Mouse (Mus musculus): ENCODE measurements around the gene Tmco3. TPM values are rescaled to one million over a fixed set of nuclear protein-coding genes. Genes with fewer than 3 reads are reported as not detected.

The Tmco3 gene
- polyA plus RNA-seq, 1 experiment from 2014 or later: 34.9 TPM

Other genes with a start within 250 kb of the Tmco3 start
- 3.5 and 3.8 TPM in 2 replicates for gene Proz, start 227.3 kb upstream of the Tmco3 start, polyA plus RNA-seq (2015; fragmentation: Nextera tagmentation; extraction: Ambion mirVana)
- gene Pcid2, start 182.7 kb upstream of the Tmco3 start, polyA plus RNA-seq (2015; fragmentation: Nextera tagmentation; extraction: Ambion mirVana): 31.3 and 32.0 TPM in 2 replicates
- 93.5 and 101 TPM in 2 replicates for gene Cul4a, start 182.6 kb upstream of the Tmco3 start, polyA plus RNA-seq (2015; fragmentation: Nextera tagmentation; extraction: Ambion mirVana)
- 241 and 263 TPM in 2 replicates for gene Lamp1, start 129.0 kb upstream of the Tmco3 start, polyA plus RNA-seq (2015; fragmentation: Nextera tagmentation; extraction: Ambion mirVana)
- gene Grtp1, start 87.6 kb upstream of the Tmco3 start, polyA plus RNA-seq (2015; fragmentation: Nextera tagmentation; extraction: Ambion mirVana): 22.6 and 25.5 TPM in 2 replicates
- gene Adprhl1, start 34.0 kb upstream of the Tmco3 start, polyA plus RNA-seq (2015; fragmentation: Nextera tagmentation; extraction: Ambion mirVana): 0.69 and 4.2 TPM in 2 replicates
- gene Dcun1d2, start 59 bp upstream of the Tmco3 start, polyA plus RNA-seq (2015; fragmentation: Nextera tagmentation; extraction: Ambion mirVana): 21.4 and 21.5 TPM in 2 replicates
- 134 and 140 TPM in 2 replicates for gene Tfdp1, start 50.6 kb downstream of the Tmco3 start, polyA plus RNA-seq (2015; fragmentation: Nextera tagmentation; extraction: Ambion mirVana)
- gene Atp4b, start 108.6 kb downstream of the Tmco3 start, polyA plus RNA-seq (2015; fragmentation: Nextera tagmentation; extraction: Ambion mirVana): 59.5 and 89.0 TPM in 2 replicates
- 0.02 TPM in 1 of 2 replicates, not detected in the other for gene Grk1, start 116.9 kb downstream of the Tmco3 start, polyA plus RNA-seq (2015; fragmentation: Nextera tagmentation; extraction: Ambion mirVana)
- gene Tmem255b, start 147.0 kb downstream of the Tmco3 start, polyA plus RNA-seq (2015; fragmentation: Nextera tagmentation; extraction: Ambion mirVana): 4.3 and 5.0 TPM in 2 replicates
- gene Gas6, start 206.3 kb downstream of the Tmco3 start, polyA plus RNA-seq (2015; fragmentation: Nextera tagmentation; extraction: Ambion mirVana): 151 and 162 TPM in 2 replicates

Measured in stomach, embryonic 16.5 days (tissue).